Mouse (Mus musculus): ENCODE measurements around the gene Atg4a-ps. TPM values are rescaled to one million over a fixed set of nuclear protein-coding genes. Genes with fewer than 3 reads are reported as not detected.

Atg4a-ps gene
- polyA plus RNA-seq, 1 experiment from 2014 or later = 0.77 TPM

DNA sequence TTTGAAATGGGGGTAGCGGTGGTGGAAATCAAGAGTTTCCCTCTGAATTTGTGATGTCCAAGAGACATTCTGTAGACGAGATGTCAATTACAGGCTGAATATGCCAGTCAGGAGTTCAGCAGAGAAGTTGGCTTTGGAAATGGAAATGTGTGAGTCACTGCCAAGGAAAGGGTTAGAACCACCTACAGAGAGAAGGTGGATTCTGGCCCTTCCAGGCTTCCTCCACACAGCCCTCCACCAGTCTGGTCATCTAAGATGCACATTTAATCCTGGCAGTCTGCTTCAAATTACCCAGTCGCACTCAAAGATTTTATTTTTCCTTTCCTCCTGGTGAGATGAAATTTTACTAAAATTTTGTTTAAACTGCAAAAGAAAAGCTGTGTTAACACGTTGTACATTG is 26.2 kb upstream of the Atg4a-ps start:
- no peak overlapping the region for H3K4me2 ChIP-seq (ENCODE audit: low read depth, low read length)
- no peak overlapping the region for H3K4me3 ChIP-seq (ENCODE audit: low read length)
- no peaks in the 10 kb centered on the region for H3K36me3 ChIP-seq (ENCODE audit: control insufficient read depth, insufficient read depth)
- H3K9me3 ChIP-seq (replicated peaks; ENCODE audit: control insufficient read depth, low read length) = peaks cover 5% of the 10 kb centered on the region
- no peak for ATAC-seq (replicated peaks; ENCODE audit: extremely low read depth, insufficient read depth, low FRiP score)
- H3K9ac ChIP-seq (ENCODE audit: low read length) = no peak overlapping the region
- H3K4me1 ChIP-seq (ENCODE audit: control insufficient read depth, insufficient read depth, low read length) = no peaks in the 10 kb centered on the region
- 74% methylated on average over 4 of the region's 4 CpGs for WGBS
- no peaks in the 10 kb centered on the region for H3K27me3 ChIP-seq (ENCODE audit: control insufficient read depth, insufficient read depth, low read length)
- no peak overlapping the region for H3K27ac ChIP-seq (ENCODE audit: low read length)

DNA sequence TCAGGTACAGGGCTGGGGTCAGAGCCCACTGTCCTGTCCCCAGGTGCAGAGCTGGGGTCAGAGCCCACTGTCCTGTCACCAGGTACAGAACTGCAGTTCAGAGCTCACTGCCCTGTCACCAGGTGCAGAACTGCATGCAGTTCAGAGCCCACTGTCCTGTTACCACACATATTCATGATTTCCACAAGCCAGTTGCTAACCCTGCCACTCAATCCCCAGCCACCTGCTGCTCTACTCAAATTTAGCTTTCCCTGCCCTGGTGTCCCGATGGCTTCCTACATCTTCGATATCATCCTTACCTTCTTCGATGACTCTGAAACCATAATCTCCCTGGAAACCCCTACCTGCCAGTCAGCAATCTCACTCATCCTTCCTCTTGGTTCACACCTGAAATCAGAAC is 17.5 kb upstream of the Atg4a-ps start:
- WGBS = 81% methylated on average over 3 of the region's 3 CpGs
- H3K4me3 ChIP-seq (ENCODE audit: low read length) = no peak overlapping the region
- H3K36me3 ChIP-seq (ENCODE audit: control insufficient read depth, insufficient read depth) = no peaks in the 10 kb centered on the region
- no peak overlapping the region for H3K9ac ChIP-seq (ENCODE audit: low read length)
- H3K4me1 ChIP-seq (ENCODE audit: control insufficient read depth, insufficient read depth, low read length) = peaks cover 6% of the 10 kb centered on the region; the same call in 1 of the 2 replicates
- H3K9me3 ChIP-seq (replicated peaks; ENCODE audit: control insufficient read depth, low read length) = no peaks in the 10 kb centered on the region
- no peak for ATAC-seq (replicated peaks; ENCODE audit: extremely low read depth, insufficient read depth, low FRiP score)
- H3K4me2 ChIP-seq (ENCODE audit: low read depth, low read length) = no peak overlapping the region
- H3K27ac ChIP-seq (ENCODE audit: low read length) = no peak overlapping the region
- H3K27me3 ChIP-seq (ENCODE audit: control insufficient read depth, insufficient read depth, low read length) = no peaks in the 10 kb centered on the region

DNA sequence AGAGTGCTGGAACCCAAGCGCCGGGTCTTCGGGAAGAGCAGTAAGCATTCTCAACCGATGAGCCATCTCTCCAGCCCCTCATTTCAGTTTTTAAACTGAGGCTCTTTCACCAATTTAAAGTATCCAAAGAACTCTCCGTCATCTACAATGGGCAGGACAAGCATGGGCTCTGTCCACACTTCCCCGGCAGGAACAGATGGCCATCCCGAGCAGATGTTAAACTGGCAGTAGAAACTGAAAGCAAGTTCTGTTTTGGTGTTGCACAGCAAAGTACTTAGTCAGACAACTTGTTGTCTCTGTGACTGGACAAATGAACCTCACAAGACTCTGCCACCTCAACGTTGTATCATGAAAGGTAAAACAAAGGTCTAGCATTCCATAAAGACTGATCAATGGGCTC is 15.8 kb upstream of the Atg4a-ps start:
- Histone ChIP-seq H3K9ac (ENCODE audit: low read length) (no peak overlapping the region), H3K27me3 (ENCODE audit: control insufficient read depth, insufficient read depth, low read length) (no peaks in the 10 kb centered on the region), H3K36me3 (ENCODE audit: control insufficient read depth, insufficient read depth) (no peaks in the 10 kb centered on the region), H3K9me3 (replicated peaks; ENCODE audit: control insufficient read depth, low read length) (no peaks in the 10 kb centered on the region), H3K4me1 (ENCODE audit: control insufficient read depth, insufficient read depth, low read length) (peaks cover 6% of the 10 kb centered on the region; the same call in 1 of the 2 replicates), H3K4me2 (ENCODE audit: low read depth, low read length) (no peak overlapping the region), H3K27ac (ENCODE audit: low read length) (no peak overlapping the region), H3K4me3 (ENCODE audit: low read length) (no peak overlapping the region)
- WGBS = 88% methylated on average over 8 of the region's 8 CpGs
- ATAC-seq (replicated peaks; ENCODE audit: extremely low read depth, insufficient read depth, low FRiP score) = no peak

DNA sequence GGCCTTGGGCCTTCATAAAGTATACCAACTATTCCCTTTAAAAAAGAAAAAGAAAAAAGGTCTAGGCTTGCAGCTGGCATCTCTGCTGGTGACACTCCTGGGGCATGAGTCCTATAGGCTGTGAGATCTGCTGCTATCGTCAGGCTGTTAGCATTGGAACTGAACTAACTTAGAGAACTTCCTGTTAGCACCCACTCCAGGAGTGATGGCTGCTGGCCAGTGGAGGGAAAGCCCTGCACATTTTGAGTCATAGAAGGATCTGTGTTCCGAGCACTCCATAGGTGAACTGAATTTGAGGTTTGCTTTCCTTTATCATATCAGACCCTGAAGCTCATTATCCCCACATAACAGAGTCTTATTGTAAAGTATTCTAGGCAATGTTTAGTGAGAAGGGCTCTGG is 14.1 kb upstream of the Atg4a-ps start:
- no peak overlapping the region for H3K9ac ChIP-seq (ENCODE audit: low read length)
- 0 out of 2 replicates have a peak, but pooled peaks have one; percentile 28 for ATAC-seq (replicated peaks; ENCODE audit: extremely low read depth, insufficient read depth, low FRiP score)
- peaks cover 6% of the 10 kb centered on the region; the same call in 1 of the 2 replicates for H3K4me1 ChIP-seq (ENCODE audit: control insufficient read depth, insufficient read depth, low read length)
- no peaks in the 10 kb centered on the region for H3K27me3 ChIP-seq (ENCODE audit: control insufficient read depth, insufficient read depth, low read length)
- no peaks in the 10 kb centered on the region for H3K36me3 ChIP-seq (ENCODE audit: control insufficient read depth, insufficient read depth)
- H3K27ac ChIP-seq (ENCODE audit: low read length) = no peak overlapping the region
- no peak overlapping the region for H3K4me2 ChIP-seq (ENCODE audit: low read depth, low read length)
- WGBS = 23% methylated on average over 2 of the region's 2 CpGs
- H3K4me3 ChIP-seq (ENCODE audit: low read length) = no peak overlapping the region
- H3K9me3 ChIP-seq (replicated peaks; ENCODE audit: control insufficient read depth, low read length) = no peaks in the 10 kb centered on the region

DNA sequence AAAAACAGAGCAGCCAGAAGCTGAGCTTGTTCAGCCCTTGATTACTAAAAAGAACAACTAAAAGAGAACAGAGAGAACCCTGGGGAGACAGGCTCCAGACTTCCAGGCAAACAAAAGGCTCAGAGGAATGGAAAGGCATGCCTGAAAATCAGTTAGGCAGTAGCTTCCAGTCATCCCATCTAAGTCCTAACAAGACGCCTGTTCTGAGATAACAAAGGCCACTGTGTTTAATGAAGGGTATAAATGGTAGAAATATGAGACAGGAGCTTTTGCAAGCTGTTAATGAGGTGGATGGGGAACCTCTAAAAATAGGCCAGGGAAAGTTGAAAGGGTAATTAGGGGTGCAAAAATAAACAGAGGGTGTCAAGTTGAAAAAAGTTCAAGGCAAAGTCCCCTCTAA is 4.5 kb upstream of the Atg4a-ps start:
- H3K36me3 ChIP-seq (ENCODE audit: control insufficient read depth, insufficient read depth) = no peaks in the 10 kb centered on the region
- H3K27me3 ChIP-seq (ENCODE audit: control insufficient read depth, insufficient read depth, low read length) = no peaks in the 10 kb centered on the region
- 53% methylated on average over 1 of the region's 1 CpGs for WGBS
- no peak overlapping the region for H3K4me3 ChIP-seq (ENCODE audit: low read length)
- H3K27ac ChIP-seq (ENCODE audit: low read length) = no peak overlapping the region
- no peak for ATAC-seq (replicated peaks; ENCODE audit: extremely low read depth, insufficient read depth, low FRiP score)
- 0 out of 2 replicates have a peak, but pooled peaks cover 2% of the 10 kb centered on the region for H3K9me3 ChIP-seq (replicated peaks; ENCODE audit: control insufficient read depth, low read length)
- H3K4me2 ChIP-seq (ENCODE audit: low read depth, low read length) = no peak overlapping the region
- no peak overlapping the region for H3K9ac ChIP-seq (ENCODE audit: low read length)
- H3K4me1 ChIP-seq (ENCODE audit: control insufficient read depth, insufficient read depth, low read length) = no peaks in the 10 kb centered on the region

DNA sequence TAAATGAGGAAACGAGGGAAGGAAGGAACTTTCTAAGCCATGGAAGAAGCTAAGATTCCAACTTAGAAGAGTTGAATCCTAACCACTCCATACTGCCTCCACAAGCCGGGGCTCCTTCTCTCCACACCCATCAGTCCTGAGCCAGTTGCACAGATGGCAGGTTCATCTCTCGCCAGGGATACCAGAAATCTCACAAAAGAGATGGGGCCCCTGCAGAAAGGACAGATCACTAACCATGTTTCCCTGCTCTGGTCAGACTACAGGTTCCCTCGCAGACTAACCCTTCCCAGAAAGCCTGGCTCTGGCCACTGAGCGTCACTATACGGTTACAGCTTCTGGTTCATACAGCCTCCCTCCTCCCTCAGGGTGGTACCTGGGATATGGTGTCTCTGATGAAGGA is 3.8 kb upstream of the Atg4a-ps start:
- 86% methylated on average over 6 of the region's 6 CpGs for whole genome bisulfite sequencing
- no peak overlapping the region for H3K9ac ChIP-seq (ENCODE audit: low read length)
- H3K4me3 ChIP-seq (ENCODE audit: low read length) = no peak overlapping the region
- no peak for ATAC-seq (replicated peaks; ENCODE audit: extremely low read depth, insufficient read depth, low FRiP score)
- H3K4me2 ChIP-seq (ENCODE audit: low read depth, low read length) = no peak overlapping the region
- H3K27ac ChIP-seq (ENCODE audit: low read length) = no peak overlapping the region
- H3K36me3 ChIP-seq (ENCODE audit: control insufficient read depth, insufficient read depth) = no peaks in the 10 kb centered on the region
- no peaks in the 10 kb centered on the region for H3K4me1 ChIP-seq (ENCODE audit: control insufficient read depth, insufficient read depth, low read length)
- 0 out of 2 replicates have a peak, but pooled peaks cover 2% of the 10 kb centered on the region for H3K9me3 ChIP-seq (replicated peaks; ENCODE audit: control insufficient read depth, low read length)
- no peaks in the 10 kb centered on the region for H3K27me3 ChIP-seq (ENCODE audit: control insufficient read depth, insufficient read depth, low read length)

DNA sequence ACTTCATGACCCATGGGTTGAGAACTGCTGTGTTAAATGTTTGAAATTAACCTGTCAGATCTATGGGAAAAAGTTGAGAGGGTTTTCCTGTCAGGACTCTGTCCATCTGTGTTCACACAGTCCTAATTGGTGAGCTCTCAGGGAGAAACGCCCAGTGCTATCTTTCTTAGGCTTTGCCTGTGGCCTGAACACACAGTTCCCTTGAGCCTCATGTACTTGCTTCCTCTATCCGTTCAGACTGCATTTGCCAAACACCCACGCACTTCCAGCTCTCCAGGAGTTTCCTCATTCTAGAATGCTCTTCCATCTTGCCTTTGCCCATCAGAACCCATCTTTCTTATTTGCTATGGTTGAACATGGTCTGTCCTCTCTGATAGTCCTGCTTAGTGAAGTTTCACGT is 2.6 kb upstream of the Atg4a-ps start:
- no peak overlapping the region for H3K9ac ChIP-seq (ENCODE audit: low read length)
- 66% methylated on average over 4 of the region's 4 CpGs for WGBS
- H3K9me3 ChIP-seq (replicated peaks; ENCODE audit: control insufficient read depth, low read length) = 0 out of 2 replicates have a peak, but pooled peaks cover 2% of the 10 kb centered on the region
- no peak for ATAC-seq (replicated peaks; ENCODE audit: extremely low read depth, insufficient read depth, low FRiP score)
- no peaks in the 10 kb centered on the region for H3K4me1 ChIP-seq (ENCODE audit: control insufficient read depth, insufficient read depth, low read length)
- H3K27me3 ChIP-seq (ENCODE audit: control insufficient read depth, insufficient read depth, low read length) = no peaks in the 10 kb centered on the region
- no peak overlapping the region for H3K27ac ChIP-seq (ENCODE audit: low read length)
- no peak overlapping the region for H3K4me3 ChIP-seq (ENCODE audit: low read length)
- H3K4me2 ChIP-seq (ENCODE audit: low read depth, low read length) = no peak overlapping the region
- no peaks in the 10 kb centered on the region for H3K36me3 ChIP-seq (ENCODE audit: control insufficient read depth, insufficient read depth)

DNA sequence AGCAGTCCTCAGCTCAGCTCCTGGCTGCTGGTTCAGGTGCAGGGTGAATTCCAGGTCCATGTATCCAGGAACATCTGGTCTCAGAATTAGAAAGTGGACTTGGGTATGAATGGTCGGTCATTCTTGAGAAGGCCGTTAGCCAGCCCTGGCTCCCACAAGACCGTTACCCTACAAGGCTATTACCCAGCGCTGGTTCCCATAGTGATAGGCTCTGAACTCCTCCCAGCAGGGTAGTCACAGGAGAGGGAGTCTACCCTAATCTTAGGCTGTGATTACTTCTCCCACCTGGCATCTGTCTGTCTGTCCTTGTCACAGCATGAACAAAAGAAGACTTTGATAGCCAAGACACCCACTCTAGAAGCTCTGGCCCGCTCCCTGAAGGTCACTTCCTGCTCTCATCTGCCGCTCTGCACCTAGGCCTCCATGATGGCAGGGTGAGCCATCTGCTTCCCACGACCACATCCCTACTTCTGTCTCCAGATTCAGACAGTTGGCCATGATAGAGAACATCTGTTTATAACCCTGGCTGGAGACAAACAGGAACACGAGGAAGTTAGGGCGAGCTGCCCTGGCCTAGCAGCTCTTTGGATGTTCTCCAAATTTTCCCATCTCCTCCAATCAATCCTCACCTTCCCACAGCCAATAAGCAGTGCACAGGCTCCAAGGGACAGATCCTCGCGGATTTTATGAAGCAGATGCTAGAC is 1.4 kb upstream of the Atg4a-ps start:
- Histone ChIP-seq H3K27ac (ENCODE audit: low read length) (no peak overlapping the region), H3K4me3 (ENCODE audit: low read length) (no peak overlapping the region), H3K27me3 (ENCODE audit: control insufficient read depth, insufficient read depth, low read length) (no peaks in the 10 kb centered on the region), H3K9me3 (replicated peaks; ENCODE audit: control insufficient read depth, low read length) (0 out of 2 replicates have a peak, but pooled peaks cover 2% of the 10 kb centered on the region), H3K4me2 (ENCODE audit: low read depth, low read length) (no peak overlapping the region), H3K9ac (ENCODE audit: low read length) (no peak overlapping the region), H3K36me3 (ENCODE audit: control insufficient read depth, insufficient read depth) (no peaks in the 10 kb centered on the region), H3K4me1 (ENCODE audit: control insufficient read depth, insufficient read depth, low read length) (no peaks in the 10 kb centered on the region)
- WGBS = 66% methylated on average over 11 of the region's 11 CpGs
- ATAC-seq (replicated peaks; ENCODE audit: extremely low read depth, insufficient read depth, low FRiP score) = no peak

DNA sequence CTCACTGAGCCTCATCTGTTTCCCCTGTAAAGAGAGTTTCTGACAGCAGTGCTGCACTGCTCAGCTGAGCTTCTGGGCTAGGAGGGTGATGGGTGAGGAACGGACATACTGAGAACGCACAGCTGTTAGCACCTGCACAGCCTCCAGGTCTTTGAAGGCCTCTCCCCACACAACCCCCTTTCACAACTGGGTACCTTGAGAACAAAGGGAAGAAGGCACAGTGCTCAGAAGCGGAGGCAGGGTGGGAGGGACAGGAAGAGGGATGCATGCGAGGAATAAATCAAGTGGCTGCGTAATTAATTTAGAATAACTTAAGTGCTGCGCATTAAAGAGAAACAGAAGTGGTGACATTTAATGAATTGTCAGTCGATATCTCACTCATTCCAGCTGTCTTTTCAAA is 4.6 kb downstream of the Atg4a-ps start:
- Histone ChIP-seq H3K27me3 (ENCODE audit: control insufficient read depth, insufficient read depth, low read length) (no peaks in the 10 kb centered on the region), H3K27ac (ENCODE audit: low read length) (no peak overlapping the region), H3K9me3 (replicated peaks; ENCODE audit: control insufficient read depth, low read length) (no peaks in the 10 kb centered on the region), H3K4me3 (ENCODE audit: low read length) (no peak overlapping the region), H3K36me3 (ENCODE audit: control insufficient read depth, insufficient read depth) (no peaks in the 10 kb centered on the region), H3K4me1 (ENCODE audit: control insufficient read depth, insufficient read depth, low read length) (no peaks in the 10 kb centered on the region), H3K4me2 (ENCODE audit: low read depth, low read length) (no peak overlapping the region), H3K9ac (ENCODE audit: low read length) (no peak overlapping the region)
- ATAC-seq (replicated peaks; ENCODE audit: extremely low read depth, insufficient read depth, low FRiP score) = peak; percentile 82
- WGBS = 48% methylated on average over 7 of the region's 7 CpGs

All from heart, embryonic 16.5 days (tissue).